Mouse (Mus musculus): ENCODE measurements around the gene Trim75. TPM values are rescaled to one million over a fixed set of nuclear protein-coding genes. Genes with fewer than 3 reads are reported as not detected.

Gene Trim75
- polyA plus RNA-seq, 1 experiment from 2014 or later = not detected

GRCm38 (mm10) chr8:64946820-64947697 lies 40.6 kb downstream of the Trim75 start, which contains the start of gene Tmem192:
Gene Tmem192 (plus strand): TSS chr8:64947185.
- Histone ChIP-seq H3K9me3 (ENCODE audit: control insufficient read depth, low read length) (no peaks in the 10 kb centered on the region), H3K27me3 (ENCODE audit: control insufficient read depth, insufficient read depth, low read length) (no peaks in the 10 kb centered on the region), H3K9ac (ENCODE audit: low read length) (peak within 1 kb of the TSS; percentile 46), H3K4me2 (peak within 1 kb of the TSS; percentile 47), H3K4me3 (ENCODE audit: low read depth, low read length) (peak within 1 kb of the TSS; percentile 54), H3K27ac (ENCODE audit: low read depth, low read length) (0 out of 2 replicates have a peak within 1 kb of the TSS, but pooled peaks have one; percentile 5), H3K36me3 (ENCODE audit: control insufficient read depth, insufficient read depth, low read length) (no peaks in the 10 kb centered on the region), H3K4me1 (ENCODE audit: control insufficient read depth, insufficient read depth, low read length) (no peaks in the 10 kb centered on the region)
- DNase-seq (ENCODE audit: low spot score, missing footprints) = peak; percentile 99
- peak; percentile 96 for ATAC-seq (ENCODE audit: low FRiP score)
- 2% methylated on average over 68 of the region's 73 CpGs for WGBS

DNA sequence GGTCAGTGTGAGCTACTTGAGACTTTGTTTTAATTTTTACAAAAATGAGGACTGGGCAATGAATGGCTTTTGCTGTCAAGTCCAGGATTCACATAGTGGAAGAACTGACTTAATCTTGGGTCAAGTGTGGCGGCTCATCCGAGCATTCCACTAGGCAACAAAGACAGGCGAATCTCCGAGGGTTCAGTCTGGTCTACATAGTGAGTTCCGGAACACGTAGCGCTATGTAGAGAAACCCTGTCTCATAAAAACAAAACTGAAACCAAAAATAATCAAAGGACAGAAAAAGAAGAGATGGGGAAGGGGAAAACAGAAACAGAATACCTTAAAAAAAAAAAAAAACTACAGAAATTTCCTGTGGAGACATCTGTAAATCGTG lies 41.2 kb downstream of the Trim75 start:
- H3K4me3 ChIP-seq (ENCODE audit: low read depth, low read length) = 0 out of 2 replicates have a peak overlapping the region, but pooled peaks have one; percentile 54
- H3K4me1 ChIP-seq (ENCODE audit: control insufficient read depth, insufficient read depth, low read length) = no peaks in the 10 kb centered on the region
- DNase-seq (ENCODE audit: low spot score, missing footprints) = no peak
- H3K27me3 ChIP-seq (ENCODE audit: control insufficient read depth, insufficient read depth, low read length) = no peaks in the 10 kb centered on the region
- H3K27ac ChIP-seq (ENCODE audit: low read depth, low read length) = no peak overlapping the region
- no peak overlapping the region for H3K9ac ChIP-seq (ENCODE audit: low read length)
- H3K36me3 ChIP-seq (ENCODE audit: control insufficient read depth, insufficient read depth, low read length) = no peaks in the 10 kb centered on the region
- H3K9me3 ChIP-seq (ENCODE audit: control insufficient read depth, low read length) = no peaks in the 10 kb centered on the region
- ATAC-seq (ENCODE audit: low FRiP score) = no peak
- 54% methylated on average over 8 of the region's 8 CpGs for WGBS
- H3K4me2 ChIP-seq = peak overlapping the region; percentile 47

GRCm38 (mm10) chr8:64945606-64946005 lies 42.0 kb downstream of the Trim75 start:
- H3K27ac ChIP-seq (ENCODE audit: low read depth, low read length) = no peak overlapping the region
- no peaks in the 10 kb centered on the region for H3K9me3 ChIP-seq (ENCODE audit: control insufficient read depth, low read length)
- WGBS = 79% methylated on average over 7 of the region's 7 CpGs
- no peak overlapping the region for H3K9ac ChIP-seq (ENCODE audit: low read length)
- ATAC-seq (ENCODE audit: low FRiP score) = no peak
- no peak overlapping the region for H3K4me3 ChIP-seq (ENCODE audit: low read depth, low read length)
- no peak for DNase-seq (ENCODE audit: low spot score, missing footprints)
- no peak overlapping the region for H3K4me2 ChIP-seq
- H3K36me3 ChIP-seq (ENCODE audit: control insufficient read depth, insufficient read depth, low read length) = no peaks in the 10 kb centered on the region
- H3K27me3 ChIP-seq (ENCODE audit: control insufficient read depth, insufficient read depth, low read length) = no peaks in the 10 kb centered on the region
- no peaks in the 10 kb centered on the region for H3K4me1 ChIP-seq (ENCODE audit: control insufficient read depth, insufficient read depth, low read length)

- Histone ChIP-seq H3K9me3 (ENCODE audit: control insufficient read depth, low read length) (no peaks in the 10 kb centered on the region), H3K4me1 (ENCODE audit: control insufficient read depth, insufficient read depth, low read length) (no peaks in the 10 kb centered on the region), H3K27me3 (ENCODE audit: control insufficient read depth, insufficient read depth, low read length) (no peaks in the 10 kb centered on the region), H3K27ac (ENCODE audit: low read depth, low read length) (no peak overlapping the region), H3K36me3 (ENCODE audit: control insufficient read depth, insufficient read depth, low read length) (no peaks in the 10 kb centered on the region), H3K4me2 (no peak overlapping the region), H3K9ac (ENCODE audit: low read length) (no peak overlapping the region), H3K4me3 (ENCODE audit: low read depth, low read length) (no peak overlapping the region)
- DNase-seq (ENCODE audit: low spot score, missing footprints) (no peak), ATAC-seq (ENCODE audit: low FRiP score) (no peak)
- 29% methylated on average over 5 of the region's 5 CpGs for WGBS
These were observed 42.8 kb downstream of the Trim75 start for GRCm38 (mm10) chr8:64944831-64945230.

DNA sequence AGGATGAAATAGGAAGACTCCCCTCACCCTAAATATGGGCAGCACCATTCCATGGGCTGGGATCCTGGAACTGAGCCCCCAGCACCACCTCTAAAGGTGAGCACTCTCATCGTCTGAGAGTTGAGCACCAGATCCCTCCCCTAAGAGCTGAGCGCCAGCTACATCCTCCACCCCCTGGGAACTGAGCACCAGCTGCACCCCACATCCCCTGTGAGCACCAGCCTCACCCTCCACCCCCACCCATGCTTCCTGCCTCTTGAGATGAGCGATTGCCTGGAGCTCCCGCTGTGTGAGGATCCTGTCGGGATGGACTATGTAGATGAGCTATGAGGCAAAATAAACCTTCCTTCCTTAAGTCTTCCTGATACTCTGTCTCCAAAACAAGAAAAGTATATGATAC lies 44.7 kb downstream of the Trim75 start:
- no peak overlapping the region for H3K4me3 ChIP-seq (ENCODE audit: low read depth, low read length)
- 23% methylated on average over 5 of the region's 5 CpGs for WGBS
- no peak overlapping the region for H3K9ac ChIP-seq (ENCODE audit: low read length)
- no peak for ATAC-seq (ENCODE audit: low FRiP score)
- no peak overlapping the region for H3K4me2 ChIP-seq
- H3K4me1 ChIP-seq (ENCODE audit: control insufficient read depth, insufficient read depth, low read length) = no peaks in the 10 kb centered on the region
- H3K9me3 ChIP-seq (ENCODE audit: control insufficient read depth, low read length) = no peaks in the 10 kb centered on the region
- no peaks in the 10 kb centered on the region for H3K27me3 ChIP-seq (ENCODE audit: control insufficient read depth, insufficient read depth, low read length)
- no peaks in the 10 kb centered on the region for H3K36me3 ChIP-seq (ENCODE audit: control insufficient read depth, insufficient read depth, low read length)
- H3K27ac ChIP-seq (ENCODE audit: low read depth, low read length) = no peak overlapping the region
- DNase-seq (ENCODE audit: low spot score, missing footprints) = no peak

- Histone ChIP-seq H3K9me3 (ENCODE audit: control insufficient read depth, low read length) (no peaks in the 10 kb centered on the region), H3K27ac (ENCODE audit: low read depth, low read length) (no peak overlapping the region), H3K4me1 (ENCODE audit: control insufficient read depth, insufficient read depth, low read length) (no peaks in the 10 kb centered on the region), H3K27me3 (ENCODE audit: control insufficient read depth, insufficient read depth, low read length) (no peaks in the 10 kb centered on the region), H3K4me3 (ENCODE audit: low read depth, low read length) (no peak overlapping the region), H3K9ac (ENCODE audit: low read length) (no peak overlapping the region), H3K4me2 (no peak overlapping the region), H3K36me3 (ENCODE audit: control insufficient read depth, insufficient read depth, low read length) (no peaks in the 10 kb centered on the region)
- ATAC-seq (ENCODE audit: low FRiP score) (peak; percentile 53), DNase-seq (ENCODE audit: low spot score, missing footprints) (peak; percentile 98)
- WGBS = 16% methylated on average over 9 of the region's 9 CpGs
These were observed 46.1 kb downstream of the Trim75 start for GRCm38 (mm10) chr8:64941495-64941894.

- DNase-seq (ENCODE audit: low spot score, missing footprints) = no peak
- H3K4me1 ChIP-seq (ENCODE audit: control insufficient read depth, insufficient read depth, low read length) = no peaks in the 10 kb centered on the region
- 82% methylated on average over 8 of the region's 8 CpGs for WGBS
- H3K36me3 ChIP-seq (ENCODE audit: control insufficient read depth, insufficient read depth, low read length) = no peaks in the 10 kb centered on the region
- H3K4me3 ChIP-seq (ENCODE audit: low read depth, low read length) = no peak overlapping the region
- no peaks in the 10 kb centered on the region for H3K27me3 ChIP-seq (ENCODE audit: control insufficient read depth, insufficient read depth, low read length)
- H3K4me2 ChIP-seq = no peak overlapping the region
- no peak overlapping the region for H3K9ac ChIP-seq (ENCODE audit: low read length)
- no peaks in the 10 kb centered on the region for H3K9me3 ChIP-seq (ENCODE audit: control insufficient read depth, low read length)
- no peak overlapping the region for H3K27ac ChIP-seq (ENCODE audit: low read depth, low read length)
- ATAC-seq (ENCODE audit: low FRiP score) = no peak
These were observed 46.6 kb downstream of the Trim75 start for GRCm38 (mm10) chr8:64941019-64941418.

GRCm38 (mm10) chr8:64934997-64935396 lies 52.6 kb downstream of the Trim75 start:
- H3K4me1 ChIP-seq (ENCODE audit: control insufficient read depth, insufficient read depth, low read length) = no peaks in the 10 kb centered on the region
- H3K9me3 ChIP-seq (ENCODE audit: control insufficient read depth, low read length) = no peaks in the 10 kb centered on the region
- 78% methylated on average over 3 of the region's 3 CpGs for WGBS
- H3K9ac ChIP-seq (ENCODE audit: low read length) = no peak overlapping the region
- ATAC-seq (ENCODE audit: low FRiP score) (no peak), DNase-seq (ENCODE audit: low spot score, missing footprints) (no peak)
- H3K27ac ChIP-seq (ENCODE audit: low read depth, low read length) = no peak overlapping the region
- no peak overlapping the region for H3K4me3 ChIP-seq (ENCODE audit: low read depth, low read length)
- no peaks in the 10 kb centered on the region for H3K27me3 ChIP-seq (ENCODE audit: control insufficient read depth, insufficient read depth, low read length)
- no peak overlapping the region for H3K4me2 ChIP-seq
- H3K36me3 ChIP-seq (ENCODE audit: control insufficient read depth, insufficient read depth, low read length) = no peaks in the 10 kb centered on the region

Measured in midbrain, embryonic 11.5 days (tissue).